Mouse (Mus musculus) ES-E14 (cell line): ENCODE results near the gene Six6. TPM values are rescaled to one million over a fixed set of nuclear protein-coding genes. Genes with fewer than 3 reads are reported as not detected.

Experiments used
- DNase-seq: peaks from one replicate; pipeline ENCODE4 v3.0.0-alpha.2; 2013; ENCODE audit warnings: low read depth, low spot score
- H3K27ac ChIP-seq: 2 replicates; pipeline ENCODE4 v1.5.1; 2012; ENCODE audit warnings: low read depth, mild to moderate bottlenecking, low read length, moderate library complexity, mixed read lengths; ENCODE audit not compliant: poor library complexity, insufficient read depth, severe bottlenecking
- H3K36me3 ChIP-seq: 2 replicates; pipeline ENCODE4 v1.6.1; 2012; ENCODE audit warnings: mild to moderate bottlenecking, low read length, moderate library complexity, mixed read lengths; ENCODE audit not compliant: control insufficient read depth, poor library complexity, insufficient read depth, severe bottlenecking
- H3K4me1 ChIP-seq, 2 experiments: fragments of 150-350 bp in 1 of 2; sonication (generic) in 1 of 2; 2 replicates each; pipeline ENCODE4 v1.6.1; 2012; ENCODE audit warnings: low read length in 2 of 2, mild to moderate bottlenecking in 1 of 2, mixed read lengths in 1 of 2; ENCODE audit not compliant: control insufficient read depth in 2 of 2, insufficient read depth in 2 of 2, poor library complexity in 1 of 2
- H3K4me3 ChIP-seq, 2 experiments: fragments of 150-350 bp in 1 of 2; sonication (generic) in 1 of 2; 2 replicates each; pipeline ENCODE4 v1.5.1; 2012; ENCODE audit warnings: low read length in 2 of 2, low read depth in 1 of 2, mild to moderate bottlenecking in 1 of 2, mixed read lengths in 1 of 2; ENCODE audit not compliant: insufficient read depth in 1 of 2, poor library complexity in 1 of 2, severe bottlenecking in 1 of 2
- H3K9ac ChIP-seq: 2 replicates; pipeline ENCODE4 v1.6.1; 2012; ENCODE audit warnings: low read depth, mild to moderate bottlenecking, low read length, mixed read lengths; ENCODE audit not compliant: poor library complexity, insufficient read depth, severe bottlenecking
- H3K9me3 ChIP-seq: fragments of 150-350 bp; sonication (generic); 2 replicates; pipeline ENCODE4 v1.6.1; 2012; ENCODE audit warnings: low read depth, mild to moderate bottlenecking, low read length; ENCODE audit not compliant: control insufficient read depth, insufficient read depth
- CHD2 ChIP-seq: IDR thresholded peaks from 2 replicates; pipeline ENCODE4 v1.6.1; 2014; ENCODE audit warnings: mild to moderate bottlenecking, low read depth, low read length, inconsistent platforms
- HCFC1 ChIP-seq: IDR thresholded peaks from 2 replicates; pipeline ENCODE4 v1.6.1; 2012; ENCODE audit warnings: low read length, inconsistent platforms, borderline replicate concordance; ENCODE audit not compliant: insufficient read depth
- MAFK ChIP-seq: IDR thresholded peaks from 2 replicates; pipeline ENCODE4 v1.6.1; 2014; ENCODE audit warnings: mild to moderate bottlenecking, low read depth, low read length, inconsistent platforms; ENCODE audit not compliant: insufficient read depth
- ZC3H11A ChIP-seq: IDR thresholded peaks from 2 replicates; pipeline ENCODE4 v1.6.1; 2012; ENCODE audit warnings: low read depth, mild to moderate bottlenecking, inconsistent platforms, low read length, borderline replicate concordance
- ZNF384 ChIP-seq: IDR thresholded peaks from 2 replicates; pipeline ENCODE4 v1.6.1; 2012; ENCODE audit warnings: low read depth, low read length, inconsistent platforms
- in situ Hi-C, 2 experiments: fragments of 600-800 bp; cut with MboI; formaldehyde crosslinking; loops; one replicate each; pipeline ENCODE4 v1.15.1; 2025; ENCODE audit warnings: low sequenced_read_pairs in 2 of 2, inconsistent platforms in 1 of 2; ENCODE audit not compliant: unreplicated experiment in 2 of 2
- total RNA-seq: library from RNA; depleted of rRNA; stranded (reverse); fragments of 300-350 nt; gene quantifications from 2 replicates; pipeline ENCODE4 v1.2.3, GENCODE M21; 2012

Gene Six6
- total RNA-seq, 1 experiment = not detected

DNA sequence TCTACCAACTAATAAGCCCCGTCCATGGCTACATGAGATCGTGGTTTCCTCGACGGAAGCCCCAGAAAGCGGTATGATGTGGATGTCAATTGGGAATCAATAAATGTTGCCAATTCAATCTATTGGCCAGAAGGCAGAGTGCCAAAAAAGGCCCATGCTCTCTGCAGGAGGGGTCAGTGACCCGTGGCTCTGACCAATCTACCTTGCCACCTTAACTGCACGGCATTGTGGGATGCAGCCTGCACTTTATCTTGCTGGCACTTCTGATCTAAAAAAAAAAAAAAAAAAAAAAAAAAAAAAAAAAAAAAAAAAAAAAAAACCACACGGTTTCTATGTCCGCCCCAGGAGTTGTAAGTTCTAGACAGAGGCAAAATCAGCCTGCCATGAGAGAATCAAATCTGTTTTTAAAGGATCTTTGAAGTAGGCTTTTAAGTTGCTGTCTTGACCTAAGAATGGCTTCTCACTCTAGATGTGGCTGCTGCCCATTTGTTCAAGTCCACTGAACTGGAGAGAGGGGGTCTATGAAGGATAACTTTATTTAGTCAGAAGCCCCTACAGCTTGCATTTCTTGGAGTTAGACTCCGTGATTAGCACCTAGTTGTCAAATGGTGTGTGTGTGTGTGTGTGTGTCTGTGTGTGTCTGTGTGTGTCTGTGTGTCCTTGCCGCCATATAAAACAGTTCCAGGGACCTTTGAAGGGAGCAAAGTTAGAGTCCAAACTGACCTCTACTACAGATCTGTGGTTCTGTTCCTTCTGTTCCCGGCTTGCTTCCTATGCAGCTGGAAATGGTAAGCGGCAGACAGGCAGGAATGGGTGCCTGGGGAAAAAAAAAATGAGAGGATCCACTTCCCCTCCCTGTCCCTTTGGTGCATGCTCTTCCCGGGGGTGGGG is 847 bp upstream of the Six6 start:
- no peak overlapping the region for H3K27ac ChIP-seq
- no peak for DNase-seq
- no peak for TF ChIP-seq CHD2
- no peak for TF ChIP-seq MAFK
- no peak for TF ChIP-seq ZNF384
- no peak for TF ChIP-seq HCFC1
- no peak for TF ChIP-seq ZC3H11A
- in situ Hi-C loops = no loop called here
- H3K9me3 ChIP-seq = no peaks in the 10 kb centered on the region
- no peaks in the 10 kb centered on the region for H3K4me1 ChIP-seq
- no peaks in the 10 kb centered on the region for H3K36me3 ChIP-seq
- H3K4me3 ChIP-seq = peak overlapping the region in 1 of 2 experiments; percentile 47; a peak in 2 of 4 replicates
- H3K9ac ChIP-seq = no peak overlapping the region

- H3K27ac ChIP-seq = no peak within 1 kb of the TSS
- 0 out of 4 replicates have a peak, but pooled peaks cover 0 to 4% of the 10 kb centered on the region in 2 experiments for H3K4me1 ChIP-seq
- no peak for DNase-seq
- in situ Hi-C loops = no loop called here
- peak within 1 kb of the TSS; percentile 61 to 76 for H3K4me3 ChIP-seq
- H3K9me3 ChIP-seq = no peaks in the 10 kb centered on the region
- H3K9ac ChIP-seq = no peak within 1 kb of the TSS
- no peak for TF ChIP-seq CHD2
- no peaks in the 10 kb centered on the region for H3K36me3 ChIP-seq
These were observed 554 bp downstream of the Six6 start, which contains the start of gene 4930447C04Rik for GRCm38 (mm10) chr12:72940071-72940821. 4930447C04Rik (minus strand) TSS chr12:72940774.

GRCm38 (mm10) chr12:72940822-72941397 is 1.2 kb downstream of the Six6 start:
- Histone ChIP-seq H3K4me1 (0 out of 4 replicates have a peak, but pooled peaks cover 0 to 4% of the 10 kb centered on the region in 2 experiments), H3K9ac (no peak overlapping the region), H3K9me3 (no peaks in the 10 kb centered on the region), H3K36me3 (no peaks in the 10 kb centered on the region), H3K27ac (no peak overlapping the region), H3K4me3 (no peak overlapping the region)
- TF ChIP-seq MAFK (no peak), ZC3H11A (no peak), ZNF384 (no peak), HCFC1 (no peak)
- no peak for DNase-seq
- in situ Hi-C loops = no loop called here

- in situ Hi-C loops = no loop called here
- Histone ChIP-seq H3K27ac (no peak overlapping the region), H3K9ac (no peak overlapping the region)
These were observed 1.8 kb downstream of the Six6 start for GRCm38 (mm10) chr12:72941398-72942051.

More at GRCm38 (mm10) chr12:72941398-72942051, 1.8 kb downstream of the Six6 start:
- TF ChIP-seq HCFC1 (no peak), ZC3H11A (no peak), CHD2 (no peak), MAFK (no peak), ZNF384 (no peak)
- Histone ChIP-seq H3K4me1 (0 out of 4 replicates have a peak, but pooled peaks cover 0 to 4% of the 10 kb centered on the region in 2 experiments), H3K9me3 (no peaks in the 10 kb centered on the region), H3K36me3 (no peaks in the 10 kb centered on the region), H3K4me3 (peak overlapping the region; percentile 4 to 6; a peak in 2 of 4 replicates)
- no peak for DNase-seq
